Mouse (Mus musculus) limb, embryonic 12.5 days (tissue): Measurements from ENCODE around the gene Gskip. TPM values are rescaled to one million over a fixed set of nuclear protein-coding genes. Genes with fewer than 3 reads are reported as not detected.

ENCODE experiments used
- ATAC-seq: fragments of 200-750 bp; cut with Nextera tagmentation; 2 replicates; pipeline ENCODE4 v1.8.0; 2017; ENCODE audit warnings: low read depth, moderate TSS enrichment; ENCODE audit not compliant: insufficient number of reproducible peaks, insufficient read depth, low FRiP score, low TSS enrichment
- H3K27ac ChIP-seq: fragments of 300-500 bp; sonication (generic); 2 replicates; pipeline ENCODE4 v1.5.1; 2016; ENCODE audit warnings: mild to moderate bottlenecking, moderate library complexity
- H3K27me3 ChIP-seq: fragments of 300-500 bp; sonication (generic); 2 replicates; pipeline ENCODE4 v1.6.1; 2016; ENCODE audit warnings: mild to moderate bottlenecking, moderate library complexity
- H3K36me3 ChIP-seq: fragments of 300-500 bp; sonication (generic); 2 replicates; pipeline ENCODE4 v1.6.1; 2016; ENCODE audit warnings: mild to moderate bottlenecking, moderate library complexity
- H3K4me1 ChIP-seq: fragments of 300-500 bp; sonication (generic); replicated peaks from 2 replicates; pipeline ENCODE4 v1.6.1; 2016
- H3K4me2 ChIP-seq: fragments of 300-500 bp; sonication (generic); 2 replicates; pipeline ENCODE4 v1.6.1; 2016; ENCODE audit warnings: mild to moderate bottlenecking, moderate library complexity
- H3K4me3 ChIP-seq: fragments of 300-500 bp; sonication (generic); replicated peaks from 2 replicates; pipeline ENCODE4 v1.5.1; 2016; ENCODE audit warnings: mild to moderate bottlenecking
- H3K9ac ChIP-seq: fragments of 300-500 bp; sonication (generic); replicated peaks from 2 replicates; pipeline ENCODE4 v1.6.1; 2016; ENCODE audit warnings: mild to moderate bottlenecking, moderate library complexity
- H3K9me3 ChIP-seq: fragments of 300-500 bp; sonication (generic); 2 replicates; pipeline ENCODE4 v1.6.1; 2016; ENCODE audit warnings: mild to moderate bottlenecking, moderate library complexity
- WGBS: fragments of 180-500 bp; shearing (Covaris S2); methylation state at CpG from one replicate; pipeline ENCODE4 v1.1.7; 2016; 5-methylcytosine and 5-hydroxymethylcytosine counted together
- polyA plus RNA-seq: library from polyadenylated mRNA; unstranded; fragments of >200 nt; fragmentation: Nextera tagmentation; extraction: Ambion mirVana; gene quantifications from 2 replicates; pipeline ENCODE4 v1.2.1, GENCODE M21; 2016

Gskip gene
- polyA plus RNA-seq = 34.6 and 36.2 TPM in 2 replicates

DNA sequence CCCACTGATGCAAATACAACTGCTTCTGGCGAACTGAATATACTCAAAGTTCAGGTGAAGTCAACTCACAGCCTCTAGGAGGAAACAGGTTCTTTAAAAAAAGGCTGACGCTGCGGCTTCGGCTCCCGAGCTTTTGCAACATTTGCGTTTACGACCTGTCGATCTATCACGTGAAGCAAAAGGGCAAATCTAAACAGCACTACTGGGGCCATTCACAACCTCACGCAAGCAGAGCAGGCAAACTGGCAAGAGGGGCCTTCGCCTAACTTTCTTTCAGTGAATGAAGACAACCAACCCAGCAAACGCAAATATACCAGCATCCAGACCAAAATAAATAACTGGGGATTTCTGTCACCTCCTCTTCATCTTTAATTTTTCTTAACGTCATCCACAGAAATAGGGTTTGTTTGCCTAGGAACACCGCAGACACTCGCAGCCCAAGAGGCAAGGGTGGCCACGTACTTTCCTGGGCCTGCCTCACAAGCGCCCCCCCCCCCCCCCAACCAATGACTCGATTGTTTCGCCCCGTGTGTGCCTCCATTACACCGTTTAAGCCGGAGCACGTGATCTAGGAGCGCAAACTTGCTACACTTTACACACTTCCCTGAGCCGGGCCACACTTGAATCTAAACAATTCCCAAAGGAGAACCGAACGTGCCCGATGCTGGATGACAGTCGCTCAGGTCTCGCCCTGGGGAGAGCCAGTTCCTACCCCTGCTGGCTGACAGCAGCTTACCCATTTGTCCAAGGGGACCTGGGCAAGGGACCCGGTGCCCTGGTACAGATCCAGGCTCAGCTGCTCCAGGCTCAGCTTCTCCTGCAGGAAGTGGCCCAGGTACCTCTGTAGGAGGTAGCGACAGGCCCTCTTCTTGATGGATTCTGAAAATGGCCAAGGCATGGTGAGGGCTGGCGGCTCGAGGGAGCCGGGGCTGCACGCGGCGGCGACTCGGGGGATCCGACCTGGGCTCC lies at the start of gene Gskip:
Gene Gskip, plus strand, starts transcription at position 897 of the 969 bp plus-strand sequence.
- ATAC-seq = peak; percentile 65
- Histone ChIP-seq H3K9ac (peak within 1 kb of the TSS; percentile 92), H3K4me2 (peak within 1 kb of the TSS; percentile 81), H3K9me3 (no peaks in the 10 kb centered on the region), H3K4me3 (peak within 1 kb of the TSS; percentile 95), H3K36me3 (peaks cover 14% of the 10 kb centered on the region), H3K27ac (peak within 1 kb of the TSS; percentile 90), H3K4me1 (peaks cover 30% of the 10 kb centered on the region), H3K27me3 (no peaks in the 10 kb centered on the region)
- under 1% methylated on average over 40 of the region's 41 CpGs for WGBS

- no peak overlapping the region for H3K9ac ChIP-seq
- no peak overlapping the region for H3K4me3 ChIP-seq
- no peak for ATAC-seq
- H3K27ac ChIP-seq = no peak overlapping the region
- H3K36me3 ChIP-seq = peaks cover 94% of the 10 kb centered on the region
- WGBS = 93% methylated on average over 9 of the region's 9 CpGs
- no peaks in the 10 kb centered on the region for H3K4me1 ChIP-seq
- H3K27me3 ChIP-seq = no peaks in the 10 kb centered on the region
- no peaks in the 10 kb centered on the region for H3K9me3 ChIP-seq
- H3K4me2 ChIP-seq = no peak overlapping the region
These were observed 48.1 kb upstream of the Gskip start for GRCm38 (mm10) chr12:105636551-105636950.

- Histone ChIP-seq H3K27ac (no peak overlapping the region), H3K27me3 (no peaks in the 10 kb centered on the region), H3K36me3 (peaks cover 98% of the 10 kb centered on the region), H3K4me3 (no peak overlapping the region), H3K9ac (no peak overlapping the region), H3K9me3 (no peaks in the 10 kb centered on the region), H3K4me2 (no peak overlapping the region), H3K4me1 (no peaks in the 10 kb centered on the region)
- WGBS = 82% methylated on average over 4 of the region's 4 CpGs
- ATAC-seq = no peak
These were observed 47.1 kb upstream of the Gskip start for GRCm38 (mm10) chr12:105637554-105637953.

GRCm38 (mm10) chr12:105642770-105643321 lies 41.8 kb upstream of the Gskip start:
- no peak for ATAC-seq
- no peak overlapping the region for H3K4me3 ChIP-seq
- H3K4me2 ChIP-seq = no peak overlapping the region
- H3K9ac ChIP-seq = no peak overlapping the region
- no peaks in the 10 kb centered on the region for H3K4me1 ChIP-seq
- WGBS = 96% methylated on average over 11 of the region's 11 CpGs
- peaks cover 96% of the 10 kb centered on the region for H3K36me3 ChIP-seq
- no peaks in the 10 kb centered on the region for H3K9me3 ChIP-seq
- H3K27me3 ChIP-seq = no peaks in the 10 kb centered on the region
- H3K27ac ChIP-seq = no peak overlapping the region

GRCm38 (mm10) chr12:105655850-105656249 lies 28.8 kb upstream of the Gskip start:
- Histone ChIP-seq H3K27me3 (no peaks in the 10 kb centered on the region), H3K4me3 (no peak overlapping the region), H3K9me3 (no peaks in the 10 kb centered on the region), H3K9ac (no peak overlapping the region), H3K36me3 (peaks cover 97% of the 10 kb centered on the region), H3K4me1 (no peaks in the 10 kb centered on the region), H3K27ac (no peak overlapping the region), H3K4me2 (no peak overlapping the region)
- no peak for ATAC-seq
- WGBS = 90% methylated on average over 7 of the region's 7 CpGs

DNA sequence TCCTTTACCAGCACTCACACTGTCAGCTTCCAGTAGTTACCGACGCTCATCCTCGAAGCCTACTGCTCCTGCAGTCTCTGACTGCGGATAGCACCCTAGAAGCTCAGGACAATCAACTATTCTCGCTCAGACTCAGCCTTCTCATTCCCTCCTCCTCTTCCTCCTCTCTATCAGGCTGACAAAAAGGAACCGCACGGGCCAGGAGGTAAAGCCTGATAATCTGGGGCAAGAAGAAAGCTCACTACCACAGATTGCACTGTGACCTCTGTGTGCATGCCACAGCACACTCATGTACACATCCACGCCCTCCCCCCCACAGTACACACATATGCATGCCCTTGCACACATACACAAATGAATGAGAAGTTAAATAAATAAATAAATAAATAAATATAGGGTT lies 8.4 kb upstream of the Gskip start:
- Histone ChIP-seq H3K4me3 (no peak overlapping the region), H3K36me3 (peaks cover 51% of the 10 kb centered on the region), H3K9ac (no peak overlapping the region), H3K27me3 (no peaks in the 10 kb centered on the region), H3K4me2 (no peak overlapping the region), H3K4me1 (no peaks in the 10 kb centered on the region), H3K27ac (no peak overlapping the region), H3K9me3 (no peaks in the 10 kb centered on the region)
- ATAC-seq = no peak
- 98% methylated on average over 8 of the region's 8 CpGs for WGBS

DNA sequence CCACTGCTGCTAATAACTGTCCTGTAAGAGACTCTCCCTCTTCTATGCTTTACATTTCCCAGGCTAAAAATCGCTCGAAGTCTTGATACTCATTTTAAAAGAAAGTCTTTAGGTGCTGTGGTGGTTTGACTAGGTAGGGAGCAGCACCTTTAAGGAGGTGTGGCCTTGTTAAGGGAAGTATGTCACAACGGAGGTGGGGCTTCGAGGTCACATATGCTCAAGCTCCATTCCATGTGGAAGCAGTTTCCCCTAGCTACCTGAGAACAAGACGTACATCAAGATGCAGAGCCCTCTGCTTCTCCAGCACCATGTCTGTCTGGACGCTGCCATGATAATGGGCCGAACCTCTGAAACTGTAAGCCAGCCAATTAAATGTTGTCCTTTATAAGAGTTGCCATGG lies 6.4 kb upstream of the Gskip start:
- Histone ChIP-seq H3K27ac (no peak overlapping the region), H3K9me3 (no peaks in the 10 kb centered on the region), H3K4me2 (no peak overlapping the region), H3K9ac (no peak overlapping the region), H3K4me3 (no peak overlapping the region), H3K36me3 (peaks cover 43% of the 10 kb centered on the region), H3K4me1 (peaks cover 12% of the 10 kb centered on the region; the same call in 1 of the 2 replicates), H3K27me3 (no peaks in the 10 kb centered on the region)
- 80% methylated on average over 7 of the region's 7 CpGs for WGBS
- no peak for ATAC-seq

DNA sequence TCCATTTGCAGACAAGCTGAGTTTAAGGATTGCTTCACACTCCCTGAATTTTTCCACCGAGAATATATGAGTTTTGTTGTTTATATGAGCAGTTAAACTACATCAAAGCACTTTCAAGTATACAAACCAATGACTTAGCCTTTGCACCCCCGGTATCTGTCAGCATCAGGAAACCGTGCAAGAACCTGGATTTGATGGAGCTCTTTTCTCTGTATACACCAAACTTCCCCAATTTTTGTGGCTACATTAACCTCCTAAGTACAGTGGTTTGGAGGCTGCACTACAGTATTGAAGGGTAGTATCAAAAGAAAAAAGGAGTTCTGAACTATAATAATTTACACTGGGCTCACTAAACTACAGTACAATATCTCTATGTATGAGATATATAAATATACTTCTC lies 5.9 kb upstream of the Gskip start:
- Histone ChIP-seq H3K4me1 (peaks cover 17% of the 10 kb centered on the region), H3K9ac (no peak overlapping the region), H3K36me3 (peaks cover 37% of the 10 kb centered on the region), H3K4me3 (no peak overlapping the region), H3K9me3 (no peaks in the 10 kb centered on the region), H3K4me2 (no peak overlapping the region), H3K27me3 (no peaks in the 10 kb centered on the region), H3K27ac (no peak overlapping the region)
- ATAC-seq = no peak
- WGBS = 75% methylated on average over 3 of the region's 3 CpGs

- WGBS = 0% methylated on average over 71 of the region's 73 CpGs
- peaks cover 30% of the 10 kb centered on the region for H3K4me1 ChIP-seq
These were observed 517 bp downstream of the Gskip start, which contains the start of gene Atg2b for GRCm38 (mm10) chr12:105685001-105685691. Gene Atg2b (minus strand): TSS chr12:105685211.

DNA sequence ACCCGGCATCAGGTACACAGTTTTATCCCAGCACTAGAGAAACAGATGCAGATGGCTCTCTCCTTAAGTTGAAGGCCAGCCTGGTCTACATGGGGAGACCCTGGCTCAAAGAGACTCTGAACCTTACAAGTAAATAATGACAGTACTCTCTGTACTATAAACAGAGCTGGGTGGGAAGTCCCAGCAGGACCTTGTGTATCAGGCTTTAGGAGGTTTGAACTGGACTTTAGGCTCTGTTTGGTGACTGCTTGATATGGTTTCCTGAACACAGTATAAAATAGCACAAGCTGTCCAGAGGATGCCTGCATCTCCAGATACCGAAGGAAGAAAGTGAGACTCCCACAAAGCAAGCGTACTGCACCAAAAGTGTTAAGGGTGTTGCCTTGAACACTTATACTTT lies 2.2 kb downstream of the Gskip start:
- Histone ChIP-seq H3K27me3 (no peaks in the 10 kb centered on the region), H3K27ac (no peak overlapping the region), H3K4me3 (peak overlapping the region; percentile 95), H3K4me2 (peak overlapping the region; percentile 81; the same call in 1 of the 2 replicates), H3K36me3 (peaks cover 25% of the 10 kb centered on the region), H3K9ac (no peak overlapping the region), H3K4me1 (peaks cover 30% of the 10 kb centered on the region), H3K9me3 (no peaks in the 10 kb centered on the region)
- ATAC-seq = no peak
- 90% methylated on average over 3 of the region's 3 CpGs for WGBS

More at GRCm38 (mm10) chr12:105685001-105685691, 517 bp downstream of the Gskip start, which contains the start of gene Atg2b:
- H3K36me3 ChIP-seq = peaks cover 24% of the 10 kb centered on the region
- peak within 1 kb of the TSS; percentile 81 for H3K4me2 ChIP-seq
- peak within 1 kb of the TSS; percentile 95 for H3K4me3 ChIP-seq
- peak within 1 kb of the TSS; percentile 92 for H3K9ac ChIP-seq
- H3K27me3 ChIP-seq = no peaks in the 10 kb centered on the region
- ATAC-seq = peak; percentile 87
- H3K9me3 ChIP-seq = no peaks in the 10 kb centered on the region
- peak within 1 kb of the TSS; percentile 90 for H3K27ac ChIP-seq

GRCm38 (mm10) chr12:105687416-105687815 lies 2.8 kb downstream of the Gskip start:
- ATAC-seq = no peak
- Histone ChIP-seq H3K27me3 (no peaks in the 10 kb centered on the region), H3K4me1 (peaks cover 26% of the 10 kb centered on the region), H3K36me3 (peaks cover 32% of the 10 kb centered on the region), H3K9ac (no peak overlapping the region), H3K27ac (no peak overlapping the region), H3K4me2 (no peak overlapping the region), H3K9me3 (no peaks in the 10 kb centered on the region), H3K4me3 (no peak overlapping the region)
- 89% methylated on average over 4 of the region's 4 CpGs for WGBS
